Mouse (Mus musculus): ENCODE results near the gene Plekhg1. TPM values are rescaled to one million over a fixed set of nuclear protein-coding genes. Genes with fewer than 3 reads are reported as not detected.

Plekhg1 gene
- total and polyA plus RNA-seq, 3 experiments: 3.6 to 11.0 (median 7.6) TPM

DNA sequence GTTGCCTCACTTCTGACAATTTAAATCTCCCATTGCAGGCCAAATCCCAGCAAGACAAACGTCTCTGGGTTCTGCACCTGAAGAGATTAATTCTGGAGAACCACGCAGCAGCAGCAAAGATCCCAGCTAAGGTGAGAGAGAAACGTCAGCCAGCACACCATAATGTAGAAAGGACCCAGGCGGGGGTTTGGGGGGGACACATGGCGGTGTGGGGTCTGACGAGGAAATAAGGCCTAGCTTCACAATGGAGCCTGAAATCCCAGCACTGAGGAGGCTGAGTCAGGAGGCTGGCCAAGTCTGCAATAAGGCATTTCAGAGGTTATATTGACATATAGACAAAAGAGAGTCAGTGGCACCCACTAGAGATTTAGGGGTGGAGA lies 200.4 kb downstream of the Plekhg1 start:
- Histone ChIP-seq H3K79me2 (replicated peaks; ENCODE audit: control insufficient read depth, insufficient read depth, low read length) (no peaks in the 10 kb centered on the region), H3K27me3 (ENCODE audit: control insufficient read depth, insufficient read depth, low read length) (no peaks in the 10 kb centered on the region), H3K4me1 (ENCODE audit: control insufficient read depth, insufficient read depth, low read length) (peaks cover 4% of the 10 kb centered on the region), H3K36me3 (ENCODE audit: control insufficient read depth, insufficient read depth, low read length) (peaks cover 1% of the 10 kb centered on the region; the same call in 1 of the 2 replicates), H3K27ac (peak overlapping the region; percentile 31), H3K4me3 (no peak overlapping the region), H3K9ac (ENCODE audit: low read depth, low read length) (no peak overlapping the region)
- DNase-seq: no peak
- intact Hi-C loops (cut with DNase I): loop anchor here (2.0 to 5.0 kb wide), 5 partner anchors 108 to 608 kb away; no protein-coding TSS in a partner anchor
- TF ChIP-seq EP300 (IDR thresholded peaks at IDR 0.05; ENCODE audit: insufficient read depth, low read depth, low read length): no peak
- no peak for TF ChIP-seq POLR2A (IDR thresholded peaks at IDR 0.05; ENCODE audit: insufficient read depth, low read depth, low read length)
- no peak for TF ChIP-seq CTCF (IDR thresholded peaks at IDR 0.05)
- 86% methylated on average over 6 of the region's 6 CpGs for WGBS

DNA sequence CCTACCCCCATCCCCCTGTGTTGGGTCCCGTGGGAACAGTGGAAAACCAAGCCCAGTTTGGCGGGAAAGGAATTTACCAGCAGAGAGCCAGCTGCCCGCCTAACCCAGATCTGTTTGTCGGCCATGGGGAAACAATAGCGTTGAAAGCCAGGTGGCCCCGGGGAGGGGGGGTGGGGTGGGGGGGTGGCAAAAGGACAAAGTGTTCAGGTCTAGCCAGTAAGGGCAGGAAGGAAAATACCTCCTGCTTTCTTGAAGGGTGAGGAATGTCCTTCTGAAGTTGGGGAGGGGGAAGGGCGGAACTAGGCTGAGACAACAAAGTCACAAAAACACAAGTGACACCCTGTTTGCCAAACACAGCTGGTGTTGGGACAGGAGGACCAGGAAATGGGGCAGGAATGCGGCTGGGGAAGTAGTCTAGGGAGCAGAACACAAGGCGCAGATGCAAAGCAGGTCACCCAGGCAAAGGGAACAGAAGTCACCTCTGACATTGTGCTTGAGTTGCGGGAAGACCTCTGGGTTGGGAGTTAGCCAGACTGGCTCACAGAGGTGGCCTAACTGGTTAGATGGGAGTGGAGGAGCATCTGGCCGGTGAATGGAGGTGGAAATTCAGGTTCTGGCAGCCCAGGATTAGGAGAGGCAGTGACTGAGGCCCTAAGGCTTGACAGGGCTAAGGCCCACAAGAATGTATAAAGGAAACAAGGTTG lies 201.0 kb downstream of the Plekhg1 start:
- Histone ChIP-seq H3K4me1 (ENCODE audit: control insufficient read depth, insufficient read depth, low read length) (peaks cover 4% of the 10 kb centered on the region), H3K36me3 (ENCODE audit: control insufficient read depth, insufficient read depth, low read length) (peaks cover 1% of the 10 kb centered on the region; the same call in 1 of the 2 replicates), H3K9ac (ENCODE audit: low read depth, low read length) (no peak overlapping the region), H3K27ac (peak overlapping the region; percentile 48), H3K4me3 (no peak overlapping the region), H3K27me3 (ENCODE audit: control insufficient read depth, insufficient read depth, low read length) (no peaks in the 10 kb centered on the region), H3K79me2 (replicated peaks; ENCODE audit: control insufficient read depth, insufficient read depth, low read length) (no peaks in the 10 kb centered on the region)
- intact Hi-C loops (cut with DNase I): loop anchor here (1.0 to 5.0 kb wide), 6 partner anchors 108 to 609 kb away; no protein-coding TSS in a partner anchor
- peak; percentile 52 to 72 for DNase-seq
- WGBS: 36% methylated on average over 11 of the region's 11 CpGs
- TF ChIP-seq POLR2A (IDR thresholded peaks at IDR 0.05; ENCODE audit: insufficient read depth, low read depth, low read length) (no peak), EP300 (IDR thresholded peaks at IDR 0.05; ENCODE audit: insufficient read depth, low read depth, low read length) (peak; percentile 88; the same call in 1 of the 2 replicates)

DNA sequence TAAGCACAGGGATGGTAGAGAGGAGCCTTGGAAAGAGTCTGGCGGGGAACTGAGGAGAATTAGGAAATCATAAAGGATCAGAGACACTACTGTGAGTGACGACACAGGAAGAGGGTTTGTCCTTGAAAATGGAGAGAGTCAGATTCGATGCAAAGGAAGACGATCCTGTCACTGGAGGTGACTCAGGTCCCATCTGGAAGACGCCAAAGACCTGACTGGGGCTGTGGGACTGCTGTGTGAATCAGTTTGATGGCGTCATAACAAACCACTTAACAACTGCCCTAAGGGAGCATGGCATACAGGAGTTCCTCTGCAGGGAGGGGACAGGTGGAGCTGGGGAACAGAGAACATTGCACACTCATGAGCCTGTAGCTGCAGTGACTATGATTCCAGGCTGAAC lies 202.1 kb downstream of the Plekhg1 start:
- Histone ChIP-seq H3K4me3 (no peak overlapping the region), H3K79me2 (replicated peaks; ENCODE audit: control insufficient read depth, insufficient read depth, low read length) (no peaks in the 10 kb centered on the region), H3K27ac (no peak overlapping the region), H3K4me1 (ENCODE audit: control insufficient read depth, insufficient read depth, low read length) (peaks cover 4% of the 10 kb centered on the region), H3K27me3 (ENCODE audit: control insufficient read depth, insufficient read depth, low read length) (no peaks in the 10 kb centered on the region), H3K9ac (ENCODE audit: low read depth, low read length) (no peak overlapping the region), H3K36me3 (ENCODE audit: control insufficient read depth, insufficient read depth, low read length) (no peaks in the 10 kb centered on the region)
- intact Hi-C loops (cut with DNase I): loop anchor here (5.0 kb wide), 3 partner anchors 245 to 610 kb away; no protein-coding TSS in a partner anchor
- no peak for DNase-seq
- 63% methylated on average over 6 of the region's 6 CpGs for WGBS
- no peak for TF ChIP-seq CTCF (IDR thresholded peaks at IDR 0.05)
- TF ChIP-seq EP300 (IDR thresholded peaks at IDR 0.05; ENCODE audit: insufficient read depth, low read depth, low read length): no peak
- TF ChIP-seq POLR2A (IDR thresholded peaks at IDR 0.05; ENCODE audit: insufficient read depth, low read depth, low read length): no peak

DNA sequence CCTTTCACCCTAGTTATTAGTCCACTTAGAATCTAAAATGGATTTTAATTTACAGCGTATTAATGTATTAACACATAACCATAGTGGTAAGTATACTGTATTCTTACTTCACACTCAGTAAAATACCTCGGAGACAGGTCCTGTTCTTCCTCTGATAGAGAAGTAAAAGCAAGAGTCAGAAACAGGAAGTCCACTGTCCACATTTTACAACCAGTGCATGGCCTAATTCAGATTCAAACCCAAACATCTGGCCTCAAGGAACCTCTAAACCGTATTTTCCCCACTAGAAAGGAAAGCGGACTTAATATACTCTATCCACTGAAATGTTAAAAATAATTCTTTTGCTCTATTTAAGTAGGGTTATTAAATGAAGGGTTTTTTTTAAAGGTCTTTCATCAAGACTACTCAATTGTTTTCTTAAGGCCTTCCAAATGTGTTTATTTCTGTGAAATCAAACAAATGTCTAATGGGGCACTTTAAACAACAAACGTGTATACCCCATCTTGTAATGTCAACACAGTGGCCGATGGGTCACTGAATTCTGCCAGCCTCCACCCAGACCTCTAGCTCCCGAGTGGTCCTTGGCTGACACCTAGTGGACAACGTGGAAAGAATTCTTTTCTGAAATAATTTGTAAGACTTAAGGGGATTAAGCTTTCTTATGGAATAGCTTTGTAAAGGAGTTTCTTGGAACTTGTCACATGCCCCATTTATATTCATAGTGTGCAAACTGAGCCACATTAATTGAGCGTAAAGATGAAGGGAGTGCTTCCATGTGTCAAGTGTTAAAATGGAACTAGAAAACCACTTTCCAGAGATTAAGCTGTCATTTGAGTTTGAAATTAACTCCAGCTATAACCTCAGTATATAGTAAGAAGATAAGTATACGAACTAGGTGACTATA lies 203.6 kb downstream of the Plekhg1 start:
- peak; percentile 58 to 77 for DNase-seq
- TF ChIP-seq CTCF (IDR thresholded peaks at IDR 0.05) (peak; percentile 95), EP300 (IDR thresholded peaks at IDR 0.05; ENCODE audit: insufficient read depth, low read depth, low read length) (peak; percentile 81; the same call in 1 of the 2 replicates), POLR2A (IDR thresholded peaks at IDR 0.05; ENCODE audit: insufficient read depth, low read depth, low read length) (no peak)
- no peaks in the 10 kb centered on the region for H3K36me3 ChIP-seq (ENCODE audit: control insufficient read depth, insufficient read depth, low read length)
- intact Hi-C loops (cut with DNase I): loop anchor here (1.0 to 5.0 kb wide), 5 partner anchors 246 to 611 kb away; no protein-coding TSS in a partner anchor
- H3K27me3 ChIP-seq (ENCODE audit: control insufficient read depth, insufficient read depth, low read length): no peaks in the 10 kb centered on the region
- H3K4me1 ChIP-seq (ENCODE audit: control insufficient read depth, insufficient read depth, low read length): peaks cover 4% of the 10 kb centered on the region
- H3K9ac ChIP-seq (ENCODE audit: low read depth, low read length): no peak overlapping the region
- no peak overlapping the region for H3K27ac ChIP-seq
- no peak overlapping the region for H3K4me3 ChIP-seq
- WGBS: 29% methylated on average over 10 of the region's 10 CpGs
- H3K79me2 ChIP-seq (replicated peaks; ENCODE audit: control insufficient read depth, insufficient read depth, low read length): no peaks in the 10 kb centered on the region

DNA sequence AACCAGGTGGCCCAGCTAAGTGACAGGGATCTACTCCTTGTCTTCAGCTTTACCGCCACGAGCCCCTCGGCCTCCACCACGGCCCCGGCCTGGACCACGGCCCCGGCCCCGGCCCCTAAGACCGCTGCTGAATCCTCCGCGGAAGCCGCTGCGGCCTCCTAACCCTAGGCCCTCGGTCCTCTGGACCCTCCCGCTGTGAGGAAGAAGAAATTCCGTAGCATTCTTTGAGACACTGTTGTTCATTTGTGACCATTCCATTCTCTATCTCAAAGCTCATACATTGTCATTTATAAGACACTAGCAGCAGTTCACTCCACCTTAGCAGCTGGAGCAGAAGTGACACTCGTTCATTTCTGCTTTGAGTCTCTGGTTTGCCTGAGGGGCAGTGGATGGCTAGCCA lies 206.7 kb downstream of the Plekhg1 start:
- no peaks in the 10 kb centered on the region for H3K79me2 ChIP-seq (replicated peaks; ENCODE audit: control insufficient read depth, insufficient read depth, low read length)
- H3K9ac ChIP-seq (ENCODE audit: low read depth, low read length): no peak overlapping the region
- TF ChIP-seq EP300 (IDR thresholded peaks at IDR 0.05; ENCODE audit: insufficient read depth, low read depth, low read length) (no peak), CTCF (IDR thresholded peaks at IDR 0.05) (no peak)
- H3K4me3 ChIP-seq: no peak overlapping the region
- H3K27me3 ChIP-seq (ENCODE audit: control insufficient read depth, insufficient read depth, low read length): no peaks in the 10 kb centered on the region
- no peak for DNase-seq
- H3K4me1 ChIP-seq (ENCODE audit: control insufficient read depth, insufficient read depth, low read length): no peaks in the 10 kb centered on the region
- intact Hi-C loops (cut with DNase I): no loop called here
- H3K36me3 ChIP-seq (ENCODE audit: control insufficient read depth, insufficient read depth, low read length): no peaks in the 10 kb centered on the region
- no peak overlapping the region for H3K27ac ChIP-seq
- 89% methylated on average over 17 of the region's 17 CpGs for WGBS
